Mouse (Mus musculus) regulatory T cell (primary cell): Measurements from ENCODE around the gene Nudt14.

ENCODE experiments used
- in situ Hi-C: fragments of 300-600 bp; cut with MboI, MseI; formaldehyde crosslinking; loops from one replicate; pipeline ENCODE4 v1.15.1; 2025; ENCODE audit warnings: high pct_unique_total_duplicates

Nudt14 gene

DNA sequence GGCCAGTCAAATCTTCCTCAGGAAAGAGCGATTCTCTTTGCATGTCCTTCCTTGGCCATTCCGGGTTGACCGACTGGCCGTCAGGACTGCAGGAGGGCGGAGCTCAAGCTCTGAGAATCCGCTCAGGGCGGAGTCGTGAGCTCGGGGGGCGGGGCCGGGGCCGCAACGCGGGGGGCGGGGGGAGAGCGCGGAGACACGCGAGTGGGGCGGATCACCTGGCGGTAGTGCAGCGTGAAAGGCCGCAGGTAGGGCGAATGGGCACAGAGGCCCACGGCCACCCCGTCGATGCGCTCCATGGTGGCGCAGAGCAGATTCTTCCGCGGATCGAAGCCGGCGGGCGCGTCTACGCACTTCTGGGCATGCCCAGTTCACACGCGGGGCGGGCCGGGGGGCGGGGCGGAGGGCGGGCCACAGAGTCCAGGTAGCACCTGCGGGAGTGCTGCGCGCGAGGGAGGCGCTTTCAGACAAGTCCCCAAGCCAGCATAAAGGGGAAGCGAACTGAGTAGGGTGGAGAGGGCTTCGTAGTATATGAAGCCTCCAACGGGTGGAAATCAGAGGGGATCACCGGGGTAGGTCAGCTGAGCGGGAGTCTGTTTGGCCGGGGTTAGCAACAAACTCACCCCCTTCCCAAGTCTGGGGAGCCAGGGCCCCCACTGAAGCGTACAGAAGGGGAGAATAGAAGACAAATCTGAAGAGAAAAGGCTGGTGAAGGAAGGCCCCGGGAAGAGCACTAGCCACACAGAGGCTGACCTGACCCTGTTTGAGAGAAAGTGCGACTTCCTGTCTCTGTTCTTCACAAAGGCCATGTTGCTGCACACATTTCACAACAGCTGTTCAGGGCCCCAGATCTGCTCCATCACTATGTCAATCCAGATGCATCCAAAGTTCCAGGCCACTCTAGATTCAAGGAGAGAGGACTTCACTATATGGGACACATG lies at the start of gene Nudt14:
TSS of gene Nudt14 (minus strand) at position 349 of the 938 bp plus-strand sequence.
- in situ Hi-C loops = loop anchor here (5.0 kb wide), 1 partner anchor 70 kb away; no protein-coding TSS in a partner anchor

DNA sequence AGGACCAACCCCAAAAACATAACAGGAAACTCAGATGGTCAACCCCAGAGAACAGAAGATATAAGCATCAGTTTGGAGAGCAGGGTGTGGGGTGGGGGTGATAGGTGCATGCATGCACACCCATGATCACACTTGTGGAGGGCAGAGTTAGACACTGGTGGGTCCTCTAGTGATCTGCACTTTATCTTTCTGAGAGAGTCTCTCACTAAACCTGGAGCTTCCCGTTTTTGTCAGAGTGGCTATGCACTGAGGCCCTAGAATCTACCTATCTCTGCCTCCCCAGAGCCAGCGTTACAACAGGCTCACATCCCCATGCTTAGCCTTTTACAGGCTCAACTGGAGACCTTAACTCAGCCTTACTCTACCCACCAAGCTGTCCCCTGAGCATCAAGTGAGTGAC lies 49.5 kb upstream of the Nudt14 start:
- in situ Hi-C loops = no loop called here

- in situ Hi-C loops = no loop called here
These were observed 48.9 kb upstream of the Nudt14 start for GRCm38 (mm10) chr12:112990706-112991405.

GRCm38 (mm10) chr12:112987877-112988276 lies 46.0 kb upstream of the Nudt14 start:
- in situ Hi-C loops = no loop called here

GRCm38 (mm10) chr12:112985346-112985745 lies 43.4 kb upstream of the Nudt14 start:
- in situ Hi-C loops = no loop called here

DNA sequence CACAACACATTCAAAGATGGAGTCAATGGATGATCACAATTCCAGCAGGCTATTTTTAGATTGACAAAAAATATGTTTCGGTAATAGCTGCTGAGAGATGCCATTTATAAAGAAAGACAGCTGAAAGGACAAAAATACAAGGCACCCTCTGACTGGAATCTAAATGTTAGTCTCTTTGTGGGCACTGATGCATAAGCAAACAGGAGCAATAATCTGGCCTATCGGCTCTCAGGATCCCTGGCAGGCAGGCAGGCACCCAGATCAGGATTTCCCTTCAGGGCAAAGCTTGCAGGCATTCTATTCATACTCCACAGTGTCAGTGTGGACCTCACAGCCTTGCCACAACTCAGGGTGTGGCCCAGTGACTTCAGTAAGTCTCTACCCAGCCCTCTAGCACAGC lies 40.1 kb upstream of the Nudt14 start:
- in situ Hi-C loops = no loop called here

DNA sequence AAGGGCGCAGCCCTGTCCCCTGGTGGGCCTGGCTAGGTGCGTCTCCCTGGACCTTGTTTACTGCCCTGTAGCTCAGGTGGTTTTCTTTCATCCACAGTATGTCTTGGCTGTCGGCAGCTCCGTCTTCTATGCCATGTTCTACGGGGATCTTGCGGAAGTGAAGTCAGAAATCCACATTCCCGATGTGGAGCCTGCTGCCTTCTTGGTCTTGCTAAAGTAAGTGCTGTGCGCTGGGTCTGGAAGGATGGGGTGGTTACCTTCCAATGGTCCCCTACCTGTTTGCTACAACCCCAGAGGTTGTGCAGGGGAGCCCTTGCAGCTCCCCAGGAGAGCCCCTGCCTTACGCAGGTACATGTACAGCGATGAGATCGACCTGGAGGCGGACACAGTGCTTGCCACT lies 35.2 kb upstream of the Nudt14 start:
- in situ Hi-C loops = no loop called here

DNA sequence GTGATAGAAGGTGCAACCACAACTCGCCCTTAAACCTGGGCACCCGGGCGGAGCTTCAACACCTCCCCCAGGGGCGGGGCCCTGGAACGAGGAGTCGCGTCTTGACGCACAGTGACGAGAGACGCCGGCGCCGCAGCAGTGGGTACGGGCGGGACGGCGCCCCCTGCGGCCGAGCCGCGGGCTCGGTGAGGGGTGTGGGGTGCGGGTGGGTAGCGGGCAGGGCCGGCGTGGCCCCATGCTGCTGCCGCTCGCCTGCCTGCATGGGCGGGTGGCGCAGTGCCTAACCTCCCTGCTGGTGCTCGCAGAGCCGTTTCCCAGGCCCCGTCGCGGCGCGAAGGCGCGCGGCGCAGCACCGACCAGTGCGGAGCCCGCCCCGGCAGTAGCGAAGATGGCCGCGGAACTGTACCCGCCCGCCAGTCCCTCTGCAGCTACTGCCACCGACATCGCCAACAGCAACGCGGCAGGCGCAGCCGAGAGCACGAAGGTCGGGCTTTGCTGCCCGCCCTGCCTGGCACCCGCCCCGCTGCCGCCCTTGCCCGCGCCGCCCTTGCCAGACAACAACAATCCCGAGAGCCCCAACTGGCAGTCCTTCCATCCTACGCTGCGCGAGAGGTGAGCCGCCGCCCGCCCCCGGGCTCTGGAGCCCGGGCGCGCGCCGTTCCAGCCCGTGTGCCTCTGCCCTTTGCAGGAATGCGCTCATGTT lies 34.6 kb upstream of the Nudt14 start, which contains the start of gene Btbd6:
TSS of gene Btbd6 (plus strand) at position 112 of the 703 bp plus-strand sequence.
- in situ Hi-C loops = no loop called here

GRCm38 (mm10) chr12:112974736-112975135 lies 32.8 kb upstream of the Nudt14 start:
- in situ Hi-C loops = no loop called here

- in situ Hi-C loops = no loop called here
These were observed 27.7 kb upstream of the Nudt14 start for GRCm38 (mm10) chr12:112969616-112970015.

- in situ Hi-C loops = no loop called here
These were observed 27.0 kb upstream of the Nudt14 start for GRCm38 (mm10) chr12:112968943-112969342.

- in situ Hi-C loops = no loop called here
These were observed 23.9 kb upstream of the Nudt14 start for GRCm38 (mm10) chr12:112965783-112966182.

DNA sequence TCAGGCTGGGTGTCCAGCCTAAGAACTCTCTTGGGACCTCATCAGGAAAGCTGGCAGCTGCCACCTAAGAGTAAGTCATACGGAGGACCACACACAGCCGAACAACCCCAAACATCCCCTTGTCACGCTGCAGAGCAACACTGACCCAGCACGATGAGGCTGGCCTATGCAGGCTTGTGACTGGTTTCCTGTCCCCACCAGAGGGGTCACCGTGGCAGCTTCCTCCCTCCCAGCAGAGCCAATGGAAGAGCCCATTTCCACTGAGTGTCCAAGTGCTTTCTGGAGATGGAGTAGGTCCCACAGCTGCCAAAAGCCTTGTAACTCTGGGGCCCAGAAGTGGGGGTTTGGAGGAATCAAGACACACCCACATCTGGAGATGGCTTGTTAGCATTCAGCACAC lies 19.9 kb upstream of the Nudt14 start:
- in situ Hi-C loops = no loop called here

DNA sequence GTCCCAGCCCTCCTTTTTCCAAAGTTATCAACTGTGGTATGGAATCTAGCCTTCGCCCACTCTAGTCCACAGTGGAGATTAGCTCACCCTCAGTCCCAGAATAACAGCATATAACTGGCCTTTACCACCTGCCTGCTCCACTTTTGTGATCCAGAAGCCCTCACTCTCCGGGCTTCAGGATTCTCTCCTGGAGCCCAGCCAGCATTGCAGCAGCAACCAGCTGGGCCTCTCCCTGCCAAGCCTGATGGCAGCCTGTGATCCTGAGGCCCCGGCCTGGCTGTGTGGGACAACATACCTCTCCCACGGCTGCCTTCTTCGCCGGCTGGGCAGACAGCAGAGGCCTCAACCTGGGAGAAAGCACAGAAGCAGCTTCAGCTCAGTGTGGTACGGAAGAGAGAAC lies 19.5 kb upstream of the Nudt14 start:
- in situ Hi-C loops = no loop called here

DNA sequence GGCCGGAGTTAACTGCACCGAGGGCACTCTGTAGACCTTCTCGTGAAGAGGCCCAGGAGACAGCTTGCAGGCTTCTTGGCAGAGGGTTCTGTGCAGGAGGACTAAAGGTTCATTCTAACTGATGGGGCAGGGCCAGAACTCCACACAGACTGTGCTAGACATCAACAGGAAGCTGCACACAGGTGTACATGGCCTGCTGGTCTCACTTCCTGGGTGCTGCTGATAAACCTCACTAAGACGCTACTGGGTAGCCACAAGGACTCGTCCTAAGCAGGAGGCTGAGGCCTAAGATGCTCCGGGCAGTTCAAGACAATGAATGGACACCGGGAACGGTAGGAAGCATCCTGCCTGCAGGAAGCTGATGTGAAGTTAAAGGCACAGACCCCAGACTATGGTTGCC lies 17.5 kb upstream of the Nudt14 start:
- in situ Hi-C loops = no loop called here

DNA sequence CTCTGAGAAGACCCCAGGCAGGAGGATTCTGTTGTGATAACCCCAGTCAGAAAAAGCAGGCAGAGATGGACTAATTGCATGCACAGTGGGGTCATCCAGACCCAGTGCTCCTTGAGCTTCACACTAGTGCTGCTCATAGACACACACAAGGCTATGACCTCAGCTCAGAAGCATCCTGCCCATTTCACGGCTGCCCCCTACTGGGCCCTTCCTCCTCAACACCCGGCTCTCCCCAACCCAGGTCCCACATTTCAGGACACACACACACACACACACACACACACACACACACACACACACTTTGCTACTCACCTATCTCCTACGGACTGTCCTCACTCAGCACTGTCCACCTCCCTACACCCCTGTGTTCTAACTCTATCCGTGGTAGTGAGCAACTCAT lies 16.4 kb upstream of the Nudt14 start:
- in situ Hi-C loops = no loop called here

- in situ Hi-C loops = no loop called here
These were observed 13.9 kb upstream of the Nudt14 start for GRCm38 (mm10) chr12:112955800-112956199.

GRCm38 (mm10) chr12:112952926-112953565 lies 11.1 kb upstream of the Nudt14 start:
- in situ Hi-C loops = no loop called here

DNA sequence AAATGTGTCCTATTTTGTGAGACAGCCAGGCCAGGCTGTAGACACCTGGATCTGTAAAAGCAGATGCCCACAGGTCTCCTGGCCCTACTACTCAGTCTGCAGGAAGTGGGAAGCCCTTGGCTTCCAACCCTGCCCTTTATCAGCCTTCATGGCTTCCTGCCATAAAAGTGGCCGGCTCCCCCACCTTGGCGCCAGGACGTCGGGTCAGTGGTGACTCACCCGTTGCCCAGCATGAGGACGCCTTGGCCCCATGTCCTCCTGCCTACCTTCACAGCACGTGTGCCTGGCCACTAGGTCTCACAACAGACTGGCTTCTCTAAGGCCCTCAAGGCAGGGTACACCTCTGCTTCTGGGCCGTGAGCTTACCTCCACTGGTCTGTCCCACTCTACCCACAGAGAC lies 10.5 kb upstream of the Nudt14 start:
- in situ Hi-C loops = no loop called here

- in situ Hi-C loops = no loop called here
These were observed 9.4 kb upstream of the Nudt14 start for GRCm38 (mm10) chr12:112951150-112951842.

DNA sequence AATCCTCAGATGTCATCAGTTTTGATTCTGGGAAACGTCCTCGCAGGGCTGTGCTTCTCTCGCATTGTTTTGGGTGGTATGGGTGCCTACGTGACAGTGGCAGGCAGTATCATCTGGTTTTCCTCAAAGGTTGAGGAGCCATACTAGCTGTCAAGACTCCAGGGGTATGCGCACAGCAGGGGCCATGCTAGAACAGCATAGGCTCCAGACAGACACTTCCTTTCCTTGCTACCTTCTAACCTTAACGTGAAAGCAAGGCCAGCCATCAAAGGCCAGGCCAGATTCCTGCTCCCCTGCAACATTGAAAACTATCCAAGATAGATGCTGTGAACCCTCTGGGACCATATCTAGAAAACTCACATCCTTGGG lies 8.8 kb upstream of the Nudt14 start:
- in situ Hi-C loops = no loop called here
